Mouse (Mus musculus) forebrain, embryonic 11.5 days (tissue): ENCODE measurements around the gene Zfp820. TPM values are rescaled to one million over a fixed set of nuclear protein-coding genes. Genes with fewer than 3 reads are reported as not detected.
"Not testable (repeated sequence)": the region's sequence is repeated elsewhere in the genome, so short reads cannot be mapped to it uniquely, and the experiment has no call there.

Experiments used
- ATAC-seq: fragments of 200-750 bp; cut with Nextera tagmentation; replicated peaks from 2 replicates; pipeline ENCODE4 v1.8.0; 2017; ENCODE audit warnings: moderate TSS enrichment; ENCODE audit not compliant: low FRiP score
- DNase-seq: peaks from one replicate; pipeline ENCODE4 v3.0.0-alpha.2; 2017; ENCODE audit warnings: low spot score
- H3K27ac ChIP-seq: fragments of 300-500 bp; sonication (generic); 2 replicates; pipeline ENCODE4 v1.5.1; 2014; ENCODE audit warnings: low read depth, low read length
- H3K27me3 ChIP-seq: fragments of 300-500 bp; sonication (generic); 2 replicates; pipeline ENCODE4 v1.6.1; 2014; ENCODE audit warnings: mild to moderate bottlenecking, low read length, mixed read lengths; ENCODE audit not compliant: control insufficient read depth, insufficient read depth
- H3K36me3 ChIP-seq: fragments of 300-500 bp; sonication (generic); 2 replicates; pipeline ENCODE4 v1.6.1; 2014; ENCODE audit warnings: mild to moderate bottlenecking, low read length, moderate library complexity, mixed read lengths; ENCODE audit not compliant: control insufficient read depth, insufficient read depth
- H3K4me1 ChIP-seq: fragments of 300-500 bp; sonication (generic); replicated peaks from 2 replicates; pipeline ENCODE4 v1.6.1; 2014; ENCODE audit warnings: low read length, mixed read lengths; ENCODE audit not compliant: control insufficient read depth, insufficient read depth
- H3K4me2 ChIP-seq: fragments of 300-500 bp; sonication (generic); 2 replicates; pipeline ENCODE4 v1.6.1; 2014; ENCODE audit warnings: low read depth, mild to moderate bottlenecking, low read length, moderate library complexity, mixed read lengths; ENCODE audit not compliant: severe bottlenecking
- H3K4me3 ChIP-seq: fragments of 300-500 bp; sonication (generic); 2 replicates; pipeline ENCODE4 v1.5.1; 2014; ENCODE audit warnings: low read depth, low read length
- H3K9ac ChIP-seq: fragments of 300-500 bp; sonication (generic); 2 replicates; pipeline ENCODE4 v1.6.1; 2014; ENCODE audit warnings: low read length
- H3K9me3 ChIP-seq: fragments of 300-500 bp; sonication (generic); 2 replicates; pipeline ENCODE4 v1.6.1; 2016; ENCODE audit warnings: low read length, mixed read lengths; ENCODE audit not compliant: control insufficient read depth
- WGBS: fragments of 180-500 bp; shearing (Covaris S2); extraction: QIAGEN DNeasy Blood & Tissue Kit; methylation state at CpG from one replicate; pipeline ENCODE4 v1.1.7; 2014; 5-methylcytosine and 5-hydroxymethylcytosine counted together
- polyA plus RNA-seq: library from polyadenylated mRNA; unstranded; fragments of >200 nt; fragmentation: Nextera tagmentation; extraction: Ambion mirVana; gene quantifications from 2 replicates; pipeline ENCODE4 v1.2.1, GENCODE M21; 2014

The Zfp820 gene
- 8.6 and 8.7 TPM in 2 replicates for polyA plus RNA-seq

DNA sequence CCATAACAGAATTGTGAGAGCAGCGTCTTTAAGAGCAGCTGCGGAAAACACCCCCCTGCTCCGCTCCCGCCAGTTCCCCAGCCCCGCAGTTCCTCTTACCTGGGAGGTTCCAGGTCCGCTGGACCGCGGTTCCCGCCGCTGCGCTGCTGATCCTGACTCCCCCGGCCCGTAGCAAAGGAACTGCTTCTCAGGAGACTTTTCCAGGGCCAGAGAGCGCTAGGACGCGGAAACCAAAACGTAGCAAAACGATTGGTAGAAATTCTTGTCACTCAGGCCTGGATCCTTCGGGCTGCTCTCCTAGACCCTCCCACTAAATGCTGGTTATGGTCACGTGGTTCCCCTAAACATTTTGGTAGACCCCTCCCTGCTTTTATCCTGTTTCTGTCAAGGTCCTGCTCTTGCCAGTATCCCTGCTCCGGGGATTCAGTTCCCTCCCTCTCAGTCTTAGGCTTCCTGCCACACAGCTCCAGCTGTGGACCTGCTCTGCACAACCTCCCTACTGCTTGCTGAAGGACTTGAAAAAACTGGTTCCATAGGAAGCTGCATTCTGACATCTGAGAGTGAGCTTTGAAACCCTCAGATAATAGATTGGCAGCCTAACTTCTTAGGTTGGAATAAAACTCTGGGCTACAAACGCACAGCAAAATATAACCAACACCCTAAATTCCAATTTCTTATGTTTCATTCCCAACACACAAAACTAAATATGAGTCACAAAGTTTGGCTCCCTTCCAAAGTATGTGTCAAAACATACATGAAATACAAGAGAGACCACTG, at the start of gene Zfp820:
Gene Zfp820, minus strand, starts transcription at position 228 of the 777 bp plus-strand sequence.
- ATAC-seq (peak; percentile 99), DNase-seq (peak; percentile 83)
- Histone ChIP-seq H3K4me3 (peak within 1 kb of the TSS; percentile 64), H3K27me3 (no peaks in the 10 kb centered on the region), H3K4me1 (no peaks in the 10 kb centered on the region), H3K36me3 (no peaks in the 10 kb centered on the region), H3K4me2 (peak within 1 kb of the TSS; percentile 55), H3K27ac (no peak within 1 kb of the TSS), H3K9ac (peak within 1 kb of the TSS; percentile 79), H3K9me3 (no peaks in the 10 kb centered on the region)
- 4% methylated on average over 22 of the region's 22 CpGs for WGBS

DNA sequence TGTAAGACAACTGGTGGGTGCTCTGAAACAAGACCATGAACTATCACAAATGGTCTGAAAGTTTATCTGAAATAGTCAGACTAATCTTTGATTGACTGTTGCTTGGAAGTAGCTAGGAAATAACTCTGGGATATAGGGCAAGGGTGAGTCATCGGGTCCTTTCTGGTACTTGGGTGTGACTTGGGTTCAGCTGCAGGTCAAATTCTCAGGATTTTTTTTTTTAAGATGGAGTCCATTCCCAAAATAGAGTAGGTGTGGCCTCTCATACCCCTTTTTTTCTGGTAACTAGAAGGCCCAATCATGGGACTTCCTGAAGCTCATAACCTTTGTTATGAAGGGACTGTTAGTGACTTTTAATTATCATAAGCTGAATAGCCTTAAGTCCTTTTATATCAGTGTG, 25.7 kb upstream of the Zfp820 start:
- Histone ChIP-seq H3K4me1 (no peaks in the 10 kb centered on the region), H3K9ac (no peak overlapping the region), H3K36me3 (no peaks in the 10 kb centered on the region), H3K4me3 (no peak overlapping the region), H3K27ac (no peak overlapping the region), H3K4me2 (no peak overlapping the region), H3K9me3 (no peaks in the 10 kb centered on the region; the same call in 1 of the 2 replicates), H3K27me3 (no peaks in the 10 kb centered on the region)
- no peak for ATAC-seq
- 85% methylated on average over 1 of the region's 1 CpGs for WGBS
- DNase-seq = no peak

DNA sequence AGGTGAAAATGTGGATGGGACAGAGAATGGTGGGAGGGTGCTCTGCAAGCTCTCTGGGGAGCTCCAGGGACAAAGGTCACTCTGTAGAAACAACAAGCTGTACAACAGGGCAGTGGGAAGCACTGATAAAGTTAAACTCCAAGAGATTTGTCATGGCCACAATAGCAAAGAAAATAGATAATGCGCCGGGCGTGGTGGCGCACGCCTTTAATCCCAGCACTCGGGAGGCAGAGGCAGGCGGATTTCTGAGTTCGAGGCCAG, 680 bp upstream of the Zfp820 start:
- not testable (repeated sequence) for DNase-seq, H3K4me1 ChIP-seq, H3K27me3 ChIP-seq

DNA sequence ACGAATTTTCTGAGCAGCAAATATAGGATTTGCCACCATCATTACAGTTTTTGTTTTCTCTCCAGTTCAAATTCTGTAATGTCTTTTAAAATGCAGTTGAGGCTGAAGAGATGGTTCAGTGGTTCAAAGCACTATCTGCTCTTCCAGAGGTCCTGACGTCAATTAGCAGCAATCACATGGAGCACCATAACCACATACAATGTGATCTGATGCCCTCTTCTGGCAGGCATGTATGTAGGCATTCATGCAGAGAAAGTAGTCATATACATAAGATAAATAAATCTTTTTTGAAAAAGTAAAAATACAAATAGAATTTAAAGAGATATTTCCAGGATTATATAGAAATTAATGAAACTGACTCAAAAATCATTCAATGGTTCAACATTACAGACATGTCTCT, 7.1 kb downstream of the Zfp820 start:
- H3K4me2 ChIP-seq = no peak overlapping the region
- H3K27ac ChIP-seq = no peak overlapping the region
- H3K9me3 ChIP-seq = no peaks in the 10 kb centered on the region
- H3K27me3 ChIP-seq = no peaks in the 10 kb centered on the region
- no peak overlapping the region for H3K9ac ChIP-seq
- 60% methylated on average over 2 of the region's 2 CpGs for WGBS
- no peaks in the 10 kb centered on the region for H3K4me1 ChIP-seq
- ATAC-seq = no peak
- no peak overlapping the region for H3K4me3 ChIP-seq
- H3K36me3 ChIP-seq = no peaks in the 10 kb centered on the region
- no peak for DNase-seq

More for the DNA sequence above, 680 bp upstream of the Zfp820 start:
- not testable (repeated sequence) for H3K36me3 ChIP-seq, H3K27ac ChIP-seq, H3K9me3 ChIP-seq, H3K9ac ChIP-seq, H3K4me3 ChIP-seq, ATAC-seq, H3K4me2 ChIP-seq
- 98% methylated on average over 7 of the region's 8 CpGs for WGBS

DNA sequence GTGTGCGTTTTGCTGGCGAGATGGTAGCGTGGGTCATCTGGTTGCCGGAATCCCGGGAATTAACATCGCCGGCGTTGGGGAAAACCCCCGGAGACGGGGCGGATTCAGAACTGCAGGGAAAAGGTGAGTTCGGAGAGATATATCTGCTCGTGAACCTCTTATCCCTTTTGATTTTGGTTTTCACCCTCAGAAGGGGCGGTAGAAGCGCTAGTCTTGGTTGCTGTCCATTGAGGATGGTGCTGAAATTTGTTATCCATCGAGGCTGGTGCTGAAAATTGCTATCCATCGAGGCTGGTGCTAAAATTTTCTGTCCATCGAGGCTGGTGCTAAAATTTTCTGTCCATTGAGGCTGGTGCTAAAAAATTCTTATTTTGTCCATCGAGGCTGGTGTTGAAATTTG, 44.2 kb downstream of the Zfp820 start:
- ATAC-seq = not testable (repeated sequence)

DNA sequence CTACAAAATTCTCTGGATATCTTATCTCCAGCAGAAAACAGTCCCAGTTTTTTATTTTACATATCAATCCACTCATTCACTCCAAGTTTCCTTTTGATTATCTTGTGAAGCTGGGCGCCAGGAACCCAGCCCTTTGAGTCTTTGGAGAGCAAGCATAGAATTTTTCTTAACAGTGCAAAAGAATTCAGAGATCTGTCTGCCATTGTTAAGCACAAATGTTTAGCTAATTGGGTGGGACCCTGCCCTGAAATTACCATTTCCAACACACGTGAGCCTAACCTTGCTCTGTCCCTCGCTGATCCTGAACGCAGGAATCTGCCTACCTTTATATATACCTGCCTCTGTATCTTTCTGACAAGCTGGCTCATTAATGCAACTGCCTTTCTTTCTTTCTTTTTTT, 53.3 kb downstream of the Zfp820 start:
- Histone ChIP-seq H3K9ac (no peak overlapping the region), H3K36me3 (no peaks in the 10 kb centered on the region), H3K27me3 (no peaks in the 10 kb centered on the region), H3K9me3 (peaks cover 4% of the 10 kb centered on the region; the same call in 1 of the 2 replicates), H3K4me1 (no peaks in the 10 kb centered on the region), H3K4me2 (no peak overlapping the region), H3K27ac (no peak overlapping the region), H3K4me3 (no peak overlapping the region)
- ATAC-seq (no peak), DNase-seq (no peak)
- 81% methylated on average over 4 of the region's 4 CpGs for WGBS

More for the DNA sequence above, 44.2 kb downstream of the Zfp820 start:
- H3K27ac ChIP-seq, H3K4me2 ChIP-seq, H3K9ac ChIP-seq, H3K9me3 ChIP-seq, H3K36me3 ChIP-seq, H3K4me3 ChIP-seq, DNase-seq, H3K27me3 ChIP-seq, H3K4me1 ChIP-seq: not testable (repeated sequence)
- WGBS = 58% methylated on average over 17 of the region's 19 CpGs

DNA sequence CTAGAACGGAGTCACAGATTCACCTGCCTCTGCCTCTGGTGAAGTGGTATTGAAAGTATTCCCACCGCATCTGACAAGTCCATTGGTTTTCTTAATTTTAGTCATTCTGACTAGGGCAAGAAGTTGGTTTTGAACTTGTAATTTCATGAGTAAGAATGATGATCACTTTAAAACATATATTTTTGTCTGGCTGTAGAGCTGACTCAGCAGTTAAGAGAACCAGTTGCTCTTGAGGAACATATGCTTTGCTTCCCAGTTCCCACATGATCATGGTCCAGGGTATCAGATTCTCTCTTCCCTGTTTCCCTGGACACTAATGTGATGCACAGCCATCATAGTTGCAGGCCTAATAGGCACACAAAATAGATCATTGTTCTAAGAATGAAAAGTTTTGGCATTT, 75.2 kb downstream of the Zfp820 start:
- DNase-seq (no peak), ATAC-seq (no peak)
- Histone ChIP-seq H3K4me2 (no peak overlapping the region), H3K27me3 (no peaks in the 10 kb centered on the region), H3K9me3 (no peaks in the 10 kb centered on the region), H3K4me3 (no peak overlapping the region), H3K36me3 (no peaks in the 10 kb centered on the region), H3K27ac (no peak overlapping the region), H3K9ac (no peak overlapping the region), H3K4me1 (no peaks in the 10 kb centered on the region)
- WGBS = 88% methylated on average over 2 of the region's 2 CpGs

Other genes starting within 250 kb of the Zfp820 start
- 5.4 and 7.2 TPM in 2 replicates for gene Zfp983, start 195.1 kb downstream of the Zfp820 start, polyA plus RNA-seq
- gene Gm10226, start 153.9 kb downstream of the Zfp820 start, polyA plus RNA-seq = 8.1 and 12.5 TPM in 2 replicates
- 22.7 and 25.1 TPM in 2 replicates for gene Zfp760, start 138.0 kb downstream of the Zfp820 start, polyA plus RNA-seq
- gene Zfp229, start 115.0 kb downstream of the Zfp820 start, polyA plus RNA-seq = 8.3 and 8.7 TPM in 2 replicates
- 9.0 and 9.5 TPM in 2 replicates for gene Zfp995, start 64.2 kb upstream of the Zfp820 start, polyA plus RNA-seq
- 25.6 and 28.8 TPM in 2 replicates for gene Zfp942, start 116.7 kb upstream of the Zfp820 start, polyA plus RNA-seq
- gene Zfp943, start 116.8 kb upstream of the Zfp820 start, polyA plus RNA-seq = 19.0 and 20.7 TPM in 2 replicates